Mouse (Mus musculus): ENCODE results near the gene Barhl2.

- no peak for TF ChIP-seq CTCF (IDR thresholded peaks at IDR 0.05; ENCODE audit: borderline replicate concordance, control insufficient read depth, extremely low read depth, insufficient read depth, low read length, poor library complexity)
- no peak for TF ChIP-seq POLR2A (IDR thresholded peaks at IDR 0.05; ENCODE audit: control insufficient read depth, extremely low read depth, insufficient read depth, low read length, poor library complexity)
These were observed 44.3 kb upstream of the Barhl2 start for GRCm38 (mm10) chr5:106502271-106502670.

All from thymus, adult 2 months (tissue).